In genomic region chr13:34345128-34346085, GRCm38 (mm10) we compare ENCODE assay signal across 8 mouse cellular contexts. TPM values are rescaled to one million over a fixed set of nuclear protein-coding genes. Genes with fewer than 3 reads are reported as not detected.
DNase-seq lines count a peak whose midpoint lies in the region; ATAC-seq and TF ChIP-seq lines count a peak whose summit lies in the region.

TSS of gene Slc22a23 (minus strand) at chr13:34345182.

- no peaks in the 10 kb centered on the region for H3K9me3 ChIP-seq in hindbrain, embryonic 16.5 days (ENCODE audit: control insufficient read depth, low read length)

- 2% methylated on average over 33 of the region's 69 CpGs for whole genome bisulfite sequencing in hindbrain, embryonic 16.5 days

- peak; percentile 81 for TF ChIP-seq CTCF in gastrocnemius, adult 2 months (IDR thresholded peaks at IDR 0.05)

- peak within 1 kb of the TSS; percentile 94 for H3K9ac ChIP-seq in hindbrain, embryonic 16.5 days (ENCODE audit: low read depth, low read length)

- peak within 1 kb of the TSS; percentile 95 for H3K4me3 ChIP-seq in gastrocnemius, adult 2 months
- peak within 1 kb of the TSS; percentile 93 for H3K4me3 ChIP-seq in hindbrain, embryonic 16.5 days (ENCODE audit: low read length)

- intact Hi-C loops in gastrocnemius, adult 2 months (cut with DNase I): loop anchor here (2.0 kb wide), 2 partner anchors 159 to 291 kb away; no protein-coding TSS in a partner anchor
- intact Hi-C loops in left cerebral cortex, postnatal 14 days (cut with DNase I): loop anchor here (10.0 kb wide), 2 partner anchors 291 to 529 kb away; partner anchors contain the start of gene Prpf4b

- no peaks in the 10 kb centered on the region for H3K27me3 ChIP-seq in hindbrain, embryonic 16.5 days (replicated peaks; ENCODE audit: control insufficient read depth, insufficient read depth, low read length)

- peak within 1 kb of the TSS; percentile 92 for H3K4me2 ChIP-seq in hindbrain, embryonic 16.5 days (ENCODE audit: low read length)

- H3K36me3 ChIP-seq in hindbrain, embryonic 16.5 days (ENCODE audit: control insufficient read depth, insufficient read depth, low read length): no peaks in the 10 kb centered on the region

- peak within 1 kb of the TSS; percentile 94 for H3K27ac ChIP-seq in gastrocnemius, adult 2 months
- peak within 1 kb of the TSS; percentile 89 for H3K27ac ChIP-seq in hindbrain, embryonic 16.5 days (ENCODE audit: low read depth, low read length)

- peak; percentile 74 to 90 for DNase-seq in adrenal gland, adult (ENCODE audit: inconsistent age in 2 of 2, low spot score in 1 of 2)
- peak; percentile 90 for DNase-seq in gastrocnemius, adult 2 months
- DNase-seq in left cerebral cortex, postnatal 14 days (ENCODE audit: low spot score in 2 of 2): peak; percentile 75
- peak; percentile 67 for DNase-seq in skeletal muscle tissue, adult 2 months (ENCODE audit: low read depth, low spot score)
- peak; percentile 79 for DNase-seq in yolk sac, embryonic 10.5 days (ENCODE audit: low spot score)

- peak; percentile 39; the same call in 1 of the 2 replicates for ATAC-seq in common myeloid progenitor, adult 5-6 weeks (replicated peaks; ENCODE audit: low read depth, poor library complexity, severe bottlenecking)
- ATAC-seq in hindbrain, embryonic 16.5 days: peak; percentile 78
- peak; percentile 27 for ATAC-seq in megakaryocyte-erythroid progenitor cell, adult 5-6 weeks (replicated peaks; ENCODE audit: low FRiP score, low TSS enrichment, poor library complexity, severe bottlenecking)

- H3K4me1 ChIP-seq in hindbrain, embryonic 16.5 days (ENCODE audit: control insufficient read depth, insufficient read depth, low read depth, low read length): peaks cover 31% of the 10 kb centered on the region

RNA-seq across cellular contexts. Expression of gene Slc22a23, which starts in this region (rescaled TPM):
- 4.6 and 14.1 TPM in 2 replicates for total RNA-seq in common myeloid progenitor, adult 5-6 weeks (2017)
- 10 to 100 TPM in 1 of 2 experiments, 1 to 10 TPM in 1; 8.8 to 15.3 TPM for total RNA-seq in gastrocnemius, adult 2 months (2021)
- 14.9 and 15.6 TPM in 2 replicates for polyA plus RNA-seq in hindbrain, embryonic 16.5 days (2015; fragmentation: Nextera tagmentation; extraction: Ambion mirVana)
- 10 to 100 TPM; 66.2 to 70.6 TPM for total RNA-seq in left cerebral cortex, postnatal 14 days (2021)
- 27.6 and 29.1 TPM in 2 replicates for total RNA-seq in megakaryocyte-erythroid progenitor cell, adult 5-6 weeks (2014; fragmentation: Nextera tagmentation)
- total RNA-seq in megakaryocyte-erythroid progenitor cell, adult 5-6 weeks (2017): 20.3 and 35.5 TPM in 2 replicates

Comparison
In these comparisons a context has a peak if more than half of its experiments do, and no peak if none do; other contexts are left out.
1. Peak in every context shown above with its lines: DNase-seq, ATAC-seq, H3K4me3 ChIP-seq and H3K27ac ChIP-seq.
2. ATAC-seq: peak in every context shown above with its lines; median percentile 78 in hindbrain, embryonic 16.5 days; 39 in common myeloid progenitor, adult 5-6 weeks; 27 in megakaryocyte-erythroid progenitor cell, adult 5-6 weeks.